Comparison of ENCODE assay signal across 27 mouse cellular contexts in genomic region chr9:23111500-23111899, GRCm38 (mm10).
DNase-seq lines count a peak whose midpoint lies in the region; ATAC-seq and TF ChIP-seq lines count a peak whose summit lies in the region.
"Had no signal": no experiment of that assay in that cellular context is flagged by ENCODE, and none has a peak within 500 bp of the region (broad histone marks: within the 10 kb centered on the region; RNA-seq: fewer than 3 reads in every experiment).

No protein-coding gene starts in this region.

- H3K9ac ChIP-seq in CH12.LX (ENCODE audit: insufficient read depth, low read depth) = no peak overlapping the region
- no peak overlapping the region for H3K9ac ChIP-seq in forebrain, embryonic 11.5 days (ENCODE audit: low read length)
- H3K9ac ChIP-seq: embryonic facial prominence, embryonic 13.5 days; forebrain, embryonic 13.5 days; hindbrain, embryonic 14.5 days had no signal

- peaks cover 0 to 55% of the 10 kb centered on the region in 2 experiments; a peak in 2 of 4 replicates for H3K4me1 ChIP-seq in CH12.LX (ENCODE audit: control insufficient read depth in 1 of 2, insufficient read depth in 2 of 2)
- no peaks in the 10 kb centered on the region for H3K4me1 ChIP-seq in forebrain, embryonic 11.5 days (replicated peaks; ENCODE audit: control insufficient read depth, insufficient read depth, low read length)
- H3K4me1 ChIP-seq: embryonic facial prominence, embryonic 10.5 days; embryonic facial prominence, embryonic 13.5 days; forebrain, embryonic 13.5 days had no signal

- WGBS in forebrain, embryonic 11.5 days = 71% methylated on average over 6 of the region's 6 CpGs

- TF ChIP-seq CTCF in CH12.LX (conservative IDR thresholded peaks at IDR 0.05 in 1 of 2, IDR thresholded peaks at IDR 0.05 in 1 of 2; ENCODE audit: low read depth in 2 of 2, low read length in 2 of 2) = no peak

- ATAC-seq in hematopoietic stem cell, adult 5-6 weeks (replicated peaks in 1 of 2; ENCODE audit: insufficient read depth in 1 of 2, low FRiP score in 2 of 2, low TSS enrichment in 1 of 2, low read depth in 1 of 2, poor library complexity in 2 of 2, severe bottlenecking in 2 of 2) = peak; percentile 84 to 85
- no peak for ATAC-seq in forebrain, embryonic 11.5 days (replicated peaks; ENCODE audit: low FRiP score)
- ATAC-seq: forebrain, embryonic 13.5 days; forebrain, embryonic 16.5 days; hindbrain, postnatal 0 days; inflammation-experienced regulatory T-cells, adult 6 months; Patski had no signal

- H3K36me3 ChIP-seq in CH12.LX (replicated peaks in 1 of 2; ENCODE audit: control insufficient read depth in 1 of 2, insufficient read depth in 1 of 2, low read length in 1 of 2) = no peaks in the 10 kb centered on the region
- no peaks in the 10 kb centered on the region for H3K36me3 ChIP-seq in forebrain, embryonic 11.5 days (ENCODE audit: control insufficient read depth, insufficient read depth, low read length)
- H3K36me3 ChIP-seq: embryonic facial prominence, embryonic 10.5 days; embryonic facial prominence, embryonic 13.5 days; G1E had no signal

- no peaks in the 10 kb centered on the region for H3K9me3 ChIP-seq in CH12.LX (replicated peaks; ENCODE audit: low read length)
- H3K9me3 ChIP-seq in forebrain, embryonic 11.5 days (ENCODE audit: control insufficient read depth, low read length) = no peaks in the 10 kb centered on the region
- H3K9me3 ChIP-seq: embryonic facial prominence, embryonic 10.5 days; embryonic facial prominence, embryonic 13.5 days; forebrain, embryonic 13.5 days; G1E had no signal

- in situ Hi-C loops in CH12.LX (cut with MboI; ENCODE audit: low pct_ligation_motif_present, low pct_unique_long_range_greater_than_20kb, low sequenced_read_pairs) = no loop called here

- no peak overlapping the region for H3K27ac ChIP-seq in CH12.LX (ENCODE audit: insufficient read depth, low read depth)
- no peak overlapping the region for H3K27ac ChIP-seq in forebrain, embryonic 11.5 days (ENCODE audit: low read depth, low read length)
- H3K27ac ChIP-seq: embryonic facial prominence, embryonic 10.5 days; embryonic facial prominence, embryonic 13.5 days; forebrain, embryonic 13.5 days; hindbrain, embryonic 14.5 days; hindbrain, postnatal 0 days had no signal

- dilution Hi-C loops in CH12.LX (cut with MboI; ENCODE audit: extremely low pct_ligation_motif_present, extremely low pct_unique_long_range_greater_than_20kb, low sequenced_read_pairs) = no loop called here

- intact Hi-C loops in heart, postnatal 36 days (cut with DNase I) = no loop called here

- TF ChIP-seq RAD21 in CH12.LX (IDR thresholded peaks at IDR 0.05; ENCODE audit: low read depth, low read length) = no peak

- no peaks in the 10 kb centered on the region for H3K27me3 ChIP-seq in CH12.LX (replicated peaks)
- H3K27me3 ChIP-seq in forebrain, embryonic 11.5 days (ENCODE audit: control insufficient read depth, insufficient read depth, low read length) = no peaks in the 10 kb centered on the region
- H3K27me3 ChIP-seq: embryonic facial prominence, embryonic 13.5 days; forebrain, embryonic 13.5 days had no signal

- DNase-seq in A20 (ENCODE audit: low read depth, low spot score) (peak; percentile 7), CH12.LX (ENCODE audit: extremely low read depth) (peak; percentile 64)
- DNase-seq in heart, postnatal 36 days = no peak
- DNase-seq in forebrain, embryonic 11.5 days (ENCODE audit: low spot score) = no peak
- DNase-seq in right cerebral cortex, postnatal 36 days (ENCODE audit: low spot score in 2 of 2) = no peak
- DNase-seq: adrenal gland, adult 2 months; adrenal gland, postnatal 14 days; cerebellum, adult 11 months; cerebellum, adult 2 months; cerebellum, adult 9-11 months; cerebellum, postnatal 25 days; embryo, embryonic 11 days; gastrocnemius, postnatal 10 days; gastrocnemius, postnatal 36 days; heart, adult 11 months had no signal

- H3K4me2 ChIP-seq in CH12.LX (ENCODE audit: insufficient read depth, low read depth, poor library complexity, severe bottlenecking) = peak overlapping the region; percentile 44; the same call in 1 of the 2 replicates
- no peak overlapping the region for H3K4me2 ChIP-seq in forebrain, embryonic 11.5 days (ENCODE audit: low read depth, low read length, severe bottlenecking)
- H3K4me2 ChIP-seq: embryonic facial prominence, embryonic 13.5 days; forebrain, embryonic 13.5 days; heart, embryonic 11.5 days; hindbrain, embryonic 14.5 days had no signal

- H3K79me2 ChIP-seq in CH12.LX (replicated peaks; ENCODE audit: control insufficient read depth, extremely low read depth, insufficient read depth, poor library complexity, severe bottlenecking) = no peaks in the 10 kb centered on the region

- no peak overlapping the region for H3K4me3 ChIP-seq in CH12.LX (replicated peaks in 1 of 3; ENCODE audit: low read depth in 2 of 3, low read length in 2 of 3, poor library complexity in 1 of 3)
- H3K4me3 ChIP-seq in forebrain, embryonic 11.5 days (ENCODE audit: low read depth, low read length) = no peak overlapping the region
- H3K4me3 ChIP-seq: embryonic facial prominence, embryonic 10.5 days; embryonic facial prominence, embryonic 13.5 days; erythroblast, embryonic 14.5 days; forebrain, embryonic 13.5 days had no signal

- no peak for TF ChIP-seq POLR2A in CH12.LX (IDR thresholded peaks at IDR 0.05; ENCODE audit: low read depth, low read length)

- no peak for TF ChIP-seq EP300 in CH12.LX (IDR thresholded peaks at IDR 0.05; ENCODE audit: low read length)

TF ChIP-seq in CH12.LX, 34 proteins besides CTCF, POLR2A, EP300 and RAD21:
- no peak for TF ChIP-seq ZC3H11A (IDR thresholded peaks at IDR 0.05; ENCODE audit: low read depth, low read length)
- TF ChIP-seq TCF12 (IDR thresholded peaks at IDR 0.05; ENCODE audit: low read depth, low read length) = 0 out of 2 replicates have a peak, but pooled peaks have one; percentile 16
- no peak for TF ChIP-seq MAX (IDR thresholded peaks at IDR 0.05; ENCODE audit: low read length)
- peak; percentile 52; the same call in 1 of the 2 replicates for TF ChIP-seq CHD1 (IDR thresholded peaks at IDR 0.05; ENCODE audit: low read depth, low read length)
- peak; percentile 74 for TF ChIP-seq ZNF384 (IDR thresholded peaks at IDR 0.05; ENCODE audit: low read depth, low read length)
- no peak for TF ChIP-seq MAFK (IDR thresholded peaks at IDR 0.05; ENCODE audit: insufficient replicate concordance, low read length)

Comparison
In these comparisons a context has a peak if more than half of its experiments do, and no peak if none do; other contexts are left out.
1. DNase-seq: peak in A20 (single experiment) and CH12.LX (single experiment); none in heart, postnatal 36 days (0 of 2), forebrain, embryonic 11.5 days (single experiment) and right cerebral cortex, postnatal 36 days (0 of 2).